Mouse (Mus musculus): ENCODE results near the gene Cdh13.

DNA sequence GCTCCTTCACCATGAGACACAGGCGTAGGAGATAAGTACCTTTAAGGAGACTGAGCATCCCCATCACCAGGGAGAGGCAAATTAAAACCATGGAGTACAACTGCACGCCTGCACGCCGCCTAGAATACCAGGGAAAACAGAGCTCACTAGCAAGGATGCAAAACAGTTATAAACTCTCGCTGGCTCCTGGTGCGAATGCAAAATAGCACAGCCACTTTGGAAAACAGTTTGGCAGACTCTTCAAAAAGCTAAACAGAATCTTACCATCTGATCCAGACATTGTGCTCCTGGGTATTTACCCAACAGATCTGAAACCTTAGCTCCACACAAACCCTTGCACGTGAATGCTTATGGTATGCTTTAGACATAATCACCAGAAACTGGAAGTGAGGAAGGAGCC is 506.1 kb downstream of the Cdh13 start:
- no peak for TF ChIP-seq CTCF (IDR thresholded peaks at IDR 0.05; ENCODE audit: low read depth)
- TF ChIP-seq EP300 (optimal IDR thresholded peaks at IDR 0.05): no peak

All from stomach, postnatal 0 days (tissue).